Mouse (Mus musculus) liver, embryonic 13.5 days (tissue): ENCODE data around the gene Stil. TPM values are rescaled to one million over a fixed set of nuclear protein-coding genes. Genes with fewer than 3 reads are reported as not detected.

Experiments
- ATAC-seq: fragments of 200-750 bp; cut with Nextera tagmentation; 2 replicates; pipeline ENCODE4 v1.8.0; 2017; ENCODE audit warnings: low read depth, mild to moderate bottlenecking, moderate number of reproducible peaks, moderate library complexity
- DNase-seq: peaks from one replicate; pipeline ENCODE4 v3.0.0; 2022
- H3K27ac ChIP-seq: fragments of 300-500 bp; sonication (generic); 2 replicates; pipeline ENCODE4 v1.5.1; 2015; ENCODE audit warnings: moderate library complexity, mild to moderate bottlenecking, inconsistent platforms
- H3K27me3 ChIP-seq: fragments of 300-500 bp; sonication (generic); 2 replicates; pipeline ENCODE4 v1.6.1; 2015; ENCODE audit warnings: mild to moderate bottlenecking, inconsistent platforms
- H3K36me3 ChIP-seq: fragments of 300-500 bp; sonication (generic); 2 replicates; pipeline ENCODE4 v1.6.1; 2015; ENCODE audit warnings: mild to moderate bottlenecking, inconsistent platforms
- H3K4me1 ChIP-seq: fragments of 300-500 bp; sonication (generic); replicated peaks from 2 replicates; pipeline ENCODE4 v1.6.1; 2015; ENCODE audit warnings: inconsistent platforms
- H3K4me2 ChIP-seq: fragments of 300-500 bp; sonication (generic); 2 replicates; pipeline ENCODE4 v1.6.1; 2015; ENCODE audit warnings: inconsistent platforms, mild to moderate bottlenecking, moderate library complexity
- H3K4me3 ChIP-seq: fragments of 300-500 bp; sonication (generic); replicated peaks from 2 replicates; pipeline ENCODE4 v1.5.1; 2015; ENCODE audit warnings: mild to moderate bottlenecking, inconsistent platforms
- H3K9ac ChIP-seq: fragments of 300-500 bp; sonication (generic); 2 replicates; pipeline ENCODE4 v1.6.1; 2015; ENCODE audit warnings: mild to moderate bottlenecking, inconsistent platforms
- H3K9me3 ChIP-seq: fragments of 300-500 bp; sonication (generic); replicated peaks from 2 replicates; pipeline ENCODE4 v1.6.1; 2016; ENCODE audit warnings: inconsistent platforms
- WGBS: fragments of 180-500 bp; shearing (Covaris S2); methylation state at CpG from one replicate; pipeline ENCODE4 v1.1.7; 2015; ENCODE audit not compliant: insufficient replicate concordance; 5-methylcytosine and 5-hydroxymethylcytosine counted together
- polyA plus RNA-seq: library from polyadenylated mRNA; unstranded; fragments of >200 nt; fragmentation: Nextera tagmentation; extraction: Ambion mirVana; gene quantifications from 2 replicates; pipeline ENCODE4 v1.2.1, GENCODE M21; 2015

The Stil gene
- polyA plus RNA-seq, 1 experiment from 2014 or later = 8.3 TPM

DNA sequence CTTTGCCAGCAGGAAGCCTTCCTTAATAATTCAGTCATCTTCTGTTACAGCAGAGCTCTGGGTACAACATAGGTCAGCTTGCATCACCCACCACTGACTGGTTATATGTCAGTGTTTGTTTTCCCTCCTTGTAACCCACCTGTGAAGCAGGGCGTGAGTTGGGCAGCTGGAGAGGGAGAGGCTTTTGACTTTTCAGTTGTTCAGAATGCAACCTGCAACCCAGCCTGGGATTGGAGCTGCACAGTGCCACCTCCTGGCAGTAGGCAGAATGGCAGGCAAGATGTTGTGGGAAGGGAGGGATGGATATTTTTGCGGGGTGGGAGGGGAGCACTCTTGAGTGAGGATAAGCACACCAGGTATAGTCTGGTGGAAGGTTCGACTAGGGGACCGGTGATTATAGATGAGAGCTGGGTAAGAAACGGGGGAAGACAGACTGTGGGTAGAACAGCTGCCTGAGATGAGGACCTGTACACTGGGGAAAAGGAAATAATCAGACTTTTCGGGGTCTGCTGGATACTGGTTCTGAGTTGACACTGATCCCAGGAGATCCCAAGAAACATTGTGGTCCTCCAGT lies 85.7 kb downstream of the Stil start:
- no peak overlapping the region for H3K4me3 ChIP-seq
- DNase-seq = peak; percentile 62
- H3K36me3 ChIP-seq = no peaks in the 10 kb centered on the region
- H3K27me3 ChIP-seq = peaks cover 5% of the 10 kb centered on the region; the same call in 1 of the 2 replicates
- peak; percentile 43; the same call in 1 of the 2 replicates for ATAC-seq
- WGBS = 18% methylated on average over 6 of the region's 6 CpGs
- peaks cover 61% of the 10 kb centered on the region for H3K4me1 ChIP-seq
- H3K9me3 ChIP-seq = no peaks in the 10 kb centered on the region
- H3K9ac ChIP-seq = no peak overlapping the region
- H3K27ac ChIP-seq = no peak overlapping the region
- H3K4me2 ChIP-seq = no peak overlapping the region

DNA sequence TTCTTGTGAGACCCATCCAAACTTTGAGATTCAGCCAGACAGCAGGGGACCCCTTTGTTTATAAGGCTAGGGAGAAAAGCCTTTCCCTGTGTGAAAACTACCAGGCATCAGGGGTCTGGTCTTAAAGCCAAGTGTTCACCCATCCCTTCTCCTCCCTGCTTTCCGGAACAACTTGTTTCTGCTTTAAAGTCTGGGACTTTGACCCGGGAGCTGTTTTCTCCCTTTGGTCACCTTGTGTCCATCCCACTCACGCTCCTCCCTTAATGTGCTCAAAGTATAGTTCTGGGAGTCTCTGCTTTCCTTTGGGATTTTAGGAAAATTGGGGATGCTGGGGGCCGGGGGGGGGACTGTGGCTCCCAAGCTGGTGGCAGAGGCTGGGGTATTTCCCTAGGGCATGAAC lies 86.3 kb downstream of the Stil start:
- Histone ChIP-seq H3K9ac (peak overlapping the region; percentile 3; the same call in 1 of the 2 replicates), H3K27me3 (peaks cover 5% of the 10 kb centered on the region; the same call in 1 of the 2 replicates), H3K4me1 (peaks cover 64% of the 10 kb centered on the region), H3K9me3 (no peaks in the 10 kb centered on the region), H3K4me2 (no peak overlapping the region), H3K27ac (no peak overlapping the region), H3K4me3 (no peak overlapping the region), H3K36me3 (no peaks in the 10 kb centered on the region)
- no peak for DNase-seq
- ATAC-seq = no peak
- 68% methylated on average over 4 of the region's 4 CpGs for WGBS

DNA sequence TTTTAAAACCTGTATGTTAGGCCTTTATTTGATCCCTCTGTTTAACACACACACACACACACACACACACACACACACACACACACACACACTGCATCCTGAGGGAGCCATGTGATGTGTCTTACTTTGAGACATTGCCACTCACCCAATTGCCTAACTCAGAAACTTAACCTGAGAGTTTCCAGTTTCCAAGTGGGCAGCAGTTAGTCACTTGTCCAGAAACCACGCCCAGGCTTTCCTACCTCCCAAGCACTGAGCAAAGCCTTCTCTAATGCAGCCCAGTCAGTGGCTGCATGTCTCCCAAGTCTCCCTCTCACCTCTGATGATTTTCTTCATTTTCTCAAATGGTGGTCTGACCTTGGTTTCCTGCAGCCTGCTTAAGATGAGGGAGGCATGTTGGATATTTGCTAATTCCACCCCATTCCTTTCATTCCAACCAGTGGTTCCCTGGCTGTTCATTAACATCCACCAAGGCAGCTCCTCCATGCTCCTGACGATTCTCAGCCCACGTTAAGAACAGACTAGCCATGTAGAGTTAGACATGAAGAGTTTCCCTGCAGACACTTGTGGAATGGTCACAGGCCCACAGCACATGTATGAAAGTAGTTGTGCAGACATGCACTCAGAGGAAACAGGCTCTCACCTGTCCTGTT lies 86.9 kb downstream of the Stil start:
- peak overlapping the region; percentile 98; the same call in 1 of the 2 replicates for H3K27ac ChIP-seq
- no peak for DNase-seq
- no peak overlapping the region for H3K4me2 ChIP-seq
- no peaks in the 10 kb centered on the region for H3K36me3 ChIP-seq
- peak overlapping the region; percentile 3; the same call in 1 of the 2 replicates for H3K9ac ChIP-seq
- H3K9me3 ChIP-seq = no peaks in the 10 kb centered on the region
- peaks cover 65% of the 10 kb centered on the region for H3K4me1 ChIP-seq
- 60% methylated on average over 3 of the region's 3 CpGs for WGBS
- no peak for ATAC-seq
- H3K4me3 ChIP-seq = no peak overlapping the region
- H3K27me3 ChIP-seq = peaks cover 5% of the 10 kb centered on the region; the same call in 1 of the 2 replicates

DNA sequence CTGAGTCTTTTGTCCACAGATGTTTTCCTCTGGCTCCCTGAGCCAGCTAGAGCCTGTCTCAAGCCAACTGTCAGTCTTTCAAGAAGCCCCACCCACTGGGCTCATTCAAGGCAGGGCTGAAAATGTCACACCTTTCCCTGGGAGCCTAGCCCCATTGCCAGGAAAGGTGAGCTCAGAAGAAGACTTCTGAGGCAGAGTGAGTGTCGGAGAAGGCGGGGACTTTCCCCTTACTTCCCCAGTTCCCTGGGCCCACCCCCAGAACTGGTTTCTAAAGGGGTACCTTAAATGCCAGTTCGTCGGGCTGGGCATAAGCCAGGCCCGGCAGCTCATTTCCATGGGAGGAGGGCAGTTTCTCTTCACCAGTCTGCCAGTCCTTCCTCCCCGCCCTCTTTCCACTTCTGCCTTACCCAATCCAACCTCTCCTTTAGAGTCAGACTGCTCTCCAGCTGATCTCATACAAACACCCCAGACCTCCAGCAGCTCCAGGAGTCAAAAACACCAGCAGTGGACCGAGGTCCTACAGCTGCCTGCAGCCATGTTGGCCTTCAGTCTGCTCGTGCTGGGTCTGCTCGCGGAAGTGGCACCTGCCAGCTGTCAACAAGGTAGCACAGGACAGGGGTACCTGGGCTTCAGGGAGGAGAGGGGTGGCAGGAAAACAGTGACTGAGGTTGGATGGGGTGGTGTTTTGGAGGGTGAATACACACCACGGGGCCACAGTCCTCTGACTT lies 88.8 kb downstream of the Stil start, which contains the start of gene Pdzk1ip1:
Pdzk1ip1 (plus strand) TSS at position 98 of the 728 bp plus-strand sequence.
- Histone ChIP-seq H3K27me3 (peaks cover 5% of the 10 kb centered on the region; the same call in 1 of the 2 replicates), H3K4me3 (peak within 1 kb of the TSS; percentile 50), H3K9ac (peak within 1 kb of the TSS; percentile 61), H3K27ac (peak within 1 kb of the TSS; percentile 98), H3K36me3 (no peaks in the 10 kb centered on the region), H3K4me1 (peaks cover 80% of the 10 kb centered on the region), H3K4me2 (peak within 1 kb of the TSS; percentile 86), H3K9me3 (no peaks in the 10 kb centered on the region)
- DNase-seq (peak; percentile 50), ATAC-seq (peak; percentile 69)
- WGBS = 50% methylated on average over 11 of the region's 11 CpGs

DNA sequence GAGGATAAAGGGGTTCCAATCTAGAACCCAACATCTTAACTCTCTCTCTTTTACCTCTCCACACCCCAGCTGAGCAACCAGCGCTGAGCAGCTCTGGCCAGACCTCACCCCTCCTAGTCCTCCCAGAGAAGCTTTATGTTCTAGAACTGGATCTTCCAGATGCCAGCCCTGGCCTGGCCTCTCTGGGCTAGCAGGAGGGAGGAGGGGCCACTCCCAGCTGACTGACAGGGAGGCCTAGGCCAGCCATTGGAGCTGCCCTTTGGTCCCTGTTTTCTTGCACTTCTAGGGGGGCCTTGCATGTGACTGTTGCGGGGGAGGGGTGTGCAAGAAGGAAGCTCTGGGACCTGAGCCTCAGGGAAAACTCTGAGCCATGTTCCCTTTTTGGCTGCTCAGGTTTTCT lies 90.6 kb downstream of the Stil start:
- WGBS = 62% methylated on average over 2 of the region's 2 CpGs
- Histone ChIP-seq H3K9ac (peak overlapping the region; percentile 61), H3K4me2 (peak overlapping the region; percentile 86), H3K27ac (peak overlapping the region; percentile 98), H3K4me3 (peak overlapping the region; percentile 50), H3K4me1 (peaks cover 90% of the 10 kb centered on the region), H3K36me3 (no peaks in the 10 kb centered on the region), H3K9me3 (no peaks in the 10 kb centered on the region), H3K27me3 (peaks cover 5% of the 10 kb centered on the region; the same call in 1 of the 2 replicates)
- ATAC-seq (no peak), DNase-seq (no peak)

DNA sequence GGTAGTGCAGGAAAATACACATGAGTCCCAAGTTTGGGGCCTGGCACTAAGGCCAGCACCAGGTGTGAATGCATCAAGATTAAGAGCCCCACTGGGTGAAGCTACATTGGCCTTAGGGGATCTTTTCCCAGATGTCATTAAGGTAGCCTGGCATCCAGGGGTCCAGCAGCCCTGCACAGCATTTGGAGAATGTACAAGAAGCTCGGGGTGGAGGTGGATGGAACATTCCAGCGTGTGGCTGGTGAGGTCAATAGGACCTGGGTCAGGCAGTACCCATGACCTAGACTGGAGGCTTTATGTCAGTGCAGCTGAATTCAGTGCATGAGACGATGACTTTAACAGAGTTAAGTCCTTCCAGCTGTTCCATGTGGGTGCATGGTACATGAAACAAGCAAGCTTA lies 91.8 kb downstream of the Stil start:
- peak overlapping the region; percentile 76 for H3K9ac ChIP-seq
- no peak overlapping the region for H3K4me3 ChIP-seq
- H3K4me2 ChIP-seq = peak overlapping the region; percentile 86
- 78% methylated on average over 3 of the region's 3 CpGs for WGBS
- H3K36me3 ChIP-seq = no peaks in the 10 kb centered on the region
- H3K27me3 ChIP-seq = peaks cover 5% of the 10 kb centered on the region; the same call in 1 of the 2 replicates
- ATAC-seq (no peak), DNase-seq (no peak)
- H3K9me3 ChIP-seq = no peaks in the 10 kb centered on the region
- peaks cover 97% of the 10 kb centered on the region for H3K4me1 ChIP-seq
- H3K27ac ChIP-seq = peak overlapping the region; percentile 98

Other genes with a start within 250 kb of the Stil start
- not detected in 2 replicates for gene Gm12830, start 178.4 kb upstream of the Stil start, polyA plus RNA-seq
- gene Foxd2, start 91.3 kb upstream of the Stil start, polyA plus RNA-seq = not detected in 2 replicates
- gene Foxe3, start 74.1 kb upstream of the Stil start, polyA plus RNA-seq = not detected in 2 replicates
- 72.8 and 90.4 TPM in 2 replicates for gene Cmpk1, start 12.9 kb upstream of the Stil start, polyA plus RNA-seq
- gene Tal1, start 56.3 kb downstream of the Stil start, polyA plus RNA-seq = 29.3 and 31.5 TPM in 2 replicates
- gene Pdzk1ip1, start 88.5 kb downstream of the Stil start, polyA plus RNA-seq = 21.2 and 23.7 TPM in 2 replicates
- gene Cyp4x1, start 134.1 kb downstream of the Stil start, polyA plus RNA-seq = 0.05 and 0.06 TPM in 2 replicates
- gene Cyp4a29, start 241.9 kb downstream of the Stil start, polyA plus RNA-seq = not detected in 2 replicates